Mouse (Mus musculus) kidney, adult 2 months (tissue): ENCODE measurements around the gene Stxbp3.

Experiments used
- CTCF ChIP-seq: fragments of 200-500 bp; conservative IDR thresholded peaks from 2 replicates; pipeline ENCODE4 v1.5.1; 2011; ENCODE audit warnings: low read depth, mild to moderate bottlenecking, control low read depth, low read length, moderate library complexity, mixed read lengths; ENCODE audit not compliant: insufficient read depth, insufficient read length
- POLR2A ChIP-seq: fragments of 200-500 bp; IDR thresholded peaks from one replicate; pipeline ENCODE4 v1.6.1; 2011; ENCODE audit warnings: low read depth, low read length, control low read depth

DNA sequence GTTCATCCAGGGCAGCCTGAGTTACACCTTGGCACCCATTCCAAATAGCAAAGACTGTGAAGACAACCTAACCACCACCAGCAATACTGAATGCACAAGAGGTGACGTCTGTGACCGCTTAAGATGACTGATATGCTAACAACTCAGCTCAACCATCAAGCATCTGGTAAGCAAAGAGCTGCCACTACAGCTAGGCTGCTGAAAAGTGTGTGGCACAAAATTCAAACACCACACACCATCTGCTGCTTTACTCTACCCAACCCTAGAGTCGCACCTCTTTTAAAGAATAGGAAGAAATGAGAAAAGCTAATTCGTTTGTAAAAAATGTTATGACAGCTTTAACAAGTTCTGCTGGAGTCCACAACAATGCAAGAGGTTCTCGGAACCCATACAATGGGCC, 34.7 kb downstream of the Stxbp3 start:
- no peak for TF ChIP-seq CTCF
- TF ChIP-seq POLR2A = no peak
